Mouse (Mus musculus): ENCODE results near the gene Map3k1.

DNA sequence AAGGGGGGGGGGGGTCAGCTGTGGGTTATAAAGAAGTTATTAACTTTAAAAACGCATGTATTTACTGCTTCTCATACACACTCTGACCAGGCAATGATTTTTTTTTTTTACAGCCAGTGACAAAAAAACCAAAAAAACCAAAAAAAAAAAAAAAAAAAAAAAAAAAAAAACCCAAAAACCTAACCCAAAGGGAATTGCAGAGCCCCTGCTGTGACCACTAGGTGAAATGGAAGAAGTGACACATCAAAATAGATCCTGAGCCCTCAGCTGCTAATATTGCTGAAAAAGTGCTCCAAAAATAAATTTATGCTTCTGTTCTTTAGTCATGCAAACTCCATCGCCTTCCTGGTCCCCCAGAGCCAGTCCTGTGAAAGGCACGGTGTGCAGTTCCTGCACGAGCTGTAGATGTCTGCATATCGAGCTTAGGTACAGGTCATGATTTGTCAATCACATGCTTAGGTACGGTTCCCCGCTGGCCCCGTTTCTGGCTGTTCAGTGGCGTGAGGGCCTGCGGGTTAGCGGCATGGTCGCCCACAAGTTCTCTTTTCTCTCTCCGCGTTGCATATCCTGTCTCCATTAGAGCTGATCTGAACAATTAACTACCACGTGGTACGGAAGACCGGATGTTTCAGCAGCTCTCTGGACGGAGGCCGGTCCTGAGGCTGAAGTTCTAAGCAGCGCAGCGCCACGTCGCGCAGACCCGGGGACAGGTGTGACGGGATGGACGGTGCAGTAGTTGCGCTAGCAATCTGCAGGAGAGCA is 60.3 kb downstream of the Map3k1 start:
- TF ChIP-seq CTCF (IDR thresholded peaks at IDR 0.05; ENCODE audit: low read depth) (no peak), EP300 (IDR thresholded peaks at IDR 0.05; ENCODE audit: low read depth) (no peak)

Measured in heart, postnatal 0 days (tissue).